Comparison of ENCODE assay signal across 28 mouse cellular contexts in genomic region chr4:151642418-151642817, GRCm38 (mm10).
A peak's percentile ranks its signal among the peaks of the same experiment; 100 is the strongest.
DNase-seq lines count a peak whose midpoint lies in the region; TF ChIP-seq lines count a peak whose summit lies in the region.
"Had no signal": no experiment of that assay in that cellular context is flagged by ENCODE, and none has a peak within 500 bp of the region (broad histone marks: within the 10 kb centered on the region; RNA-seq: fewer than 3 reads in every experiment).

No protein-coding gene starts in this region.

- no peaks in the 10 kb centered on the region for H3K36me3 ChIP-seq in myocyte (ENCODE audit: control insufficient read depth, insufficient read depth)
- H3K36me3 ChIP-seq: embryonic facial prominence, embryonic 10.5 days; embryonic facial prominence, embryonic 13.5 days; forebrain, embryonic 12.5 days; forebrain, embryonic 15.5 days; heart, embryonic 12.5 days; heart, embryonic 15.5 days had no signal

- no peak overlapping the region for H3ac ChIP-seq in myocyte (ENCODE audit: control insufficient read depth, insufficient read length)

- H3K27me3 ChIP-seq in myocyte (ENCODE audit: control insufficient read depth, insufficient read depth, insufficient read length), result peaks cover 6% of the 10 kb centered on the region
- H3K27me3 ChIP-seq: CH12.LX; forebrain, embryonic 15.5 days; Patski had no signal

- no peaks in the 10 kb centered on the region for H3K79me2 ChIP-seq in myocyte (ENCODE audit: control insufficient read depth, insufficient read depth)

- DNase-seq in embryo, embryonic 10.5 days (ENCODE audit: low spot score), result peak; percentile 15
- DNase-seq in embryo, embryonic 10 days (ENCODE audit: low spot score), result no peak
- peak; percentile 20 for DNase-seq in 3T3-L1 (ENCODE audit: low read depth, low spot score)
- peak; percentile 77 for DNase-seq in NIH3T3 (ENCODE audit: low read depth)
- DNase-seq in spleen, postnatal 4 days (ENCODE audit: low spot score in 2 of 2), result no peak
- no peak for DNase-seq in heart, postnatal 4 days
- DNase-seq: adrenal gland, adult 8-10 months; adrenal gland, postnatal 25 days; B cell, adult 2 months; cerebellum, adult 18-20 months; cerebellum, adult 9-10 months; cerebellum, postnatal 14 days; embryo, embryonic 11 days; gastrocnemius, postnatal 25 days; heart, adult 18-20 months; heart, postnatal 10 days; heart, postnatal 36 days had no signal

- TF ChIP-seq POLR2A in myocyte (IDR thresholded peaks at IDR 0.05; ENCODE audit: insufficient read length, low read depth), result no peak

- peak overlapping the region; percentile 18 for H3K4me2 ChIP-seq in myocyte (ENCODE audit: low read depth)
- H3K4me2 ChIP-seq: embryonic facial prominence, embryonic 13.5 days; forebrain, embryonic 12.5 days; forebrain, embryonic 15.5 days; heart, embryonic 12.5 days; heart, embryonic 15.5 days; hindbrain, embryonic 14.5 days had no signal

- H3K4me3 ChIP-seq in myocyte, result no peak overlapping the region
- H3K4me3 ChIP-seq: embryonic facial prominence, embryonic 10.5 days; embryonic facial prominence, embryonic 13.5 days; erythroblast, embryonic 14.5 days; forebrain, embryonic 12.5 days; forebrain, embryonic 15.5 days; heart, embryonic 12.5 days; heart, embryonic 15.5 days had no signal

TF ChIP-seq in myocyte, 11 proteins besides CTCF, POLR2A, EP300 and RAD21:
- TF ChIP-seq MAX (IDR thresholded peaks at IDR 0.05; ENCODE audit: low read depth), result no peak
- no peak for TF ChIP-seq USF1 (IDR thresholded peaks at IDR 0.05; ENCODE audit: low read depth)
- no peak for TF ChIP-seq SRF (IDR thresholded peaks at IDR 0.05; ENCODE audit: control insufficient read depth, insufficient read length, low read depth)
- no peak for TF ChIP-seq REST (IDR thresholded peaks at IDR 0.05; ENCODE audit: insufficient read depth, insufficient read length)
- TF ChIP-seq POLR2AphosphoS2 (IDR thresholded peaks at IDR 0.05; ENCODE audit: insufficient read length, low read depth), result no peak
- no peak for TF ChIP-seq MYOD1 (IDR thresholded peaks at IDR 0.05; ENCODE audit: control insufficient read depth in 1 of 3, insufficient read length in 2 of 3, low read depth in 2 of 3)
- no peak for TF ChIP-seq TCF3 (IDR thresholded peaks at IDR 0.05; ENCODE audit: insufficient read length, low read depth)
- TF ChIP-seq TCF12 (IDR thresholded peaks at IDR 0.05; ENCODE audit: insufficient read depth, poor library complexity, severe bottlenecking), result no peak
- TF ChIP-seq E2F4 (IDR thresholded peaks at IDR 0.05; ENCODE audit: insufficient read depth), result no peak
- TF ChIP-seq CEBPB (IDR thresholded peaks at IDR 0.05; ENCODE audit: insufficient read depth, poor library complexity, severe bottlenecking), result no peak
- TF ChIP-seq MYOG (IDR thresholded peaks at IDR 0.05; ENCODE audit: control insufficient read depth in 1 of 3, insufficient read depth in 1 of 3, insufficient read length in 2 of 3, low read depth in 2 of 3), result no peak

Comparison
In these comparisons a context has a peak if more than half of its experiments do, and no peak if none do; other contexts are left out.
1. DNase-seq: peak in embryo, embryonic 10.5 days (single experiment), 3T3-L1 (single experiment) and NIH3T3 (single experiment); none in embryo, embryonic 10 days (single experiment), spleen, postnatal 4 days (0 of 2) and heart, postnatal 4 days (single experiment).